Mouse (Mus musculus) embryonic facial prominence, embryonic 10.5 days (tissue): ENCODE measurements at regions not wholly inside any gene's neighbourhood (a gene's known extent, or its start where the extent isn't known, plus 50 kb on each side); places are given as distances from the start of the nearest gene placed in this dataset.

Experiments used
- DNase-seq: peaks from one replicate; pipeline ENCODE4 v3.0.0-alpha.2; 2017; ENCODE audit warnings: low spot score
- H3K27ac ChIP-seq: fragments of 300-500 bp; sonication (generic); replicated peaks from 2 replicates; pipeline ENCODE4 v1.5.1; 2016; ENCODE audit warnings: mild to moderate bottlenecking
- H3K27me3 ChIP-seq: fragments of 300-500 bp; sonication (generic); replicated peaks from 2 replicates; pipeline ENCODE4 v1.6.1; 2016; ENCODE audit warnings: low read depth, mild to moderate bottlenecking; ENCODE audit not compliant: poor library complexity, severe bottlenecking
- H3K36me3 ChIP-seq: fragments of 300-500 bp; sonication (generic); replicated peaks from 2 replicates; pipeline ENCODE4 v1.6.1; 2016; ENCODE audit warnings: mild to moderate bottlenecking, moderate library complexity
- H3K4me1 ChIP-seq: fragments of 300-500 bp; sonication (generic); 2 replicates; pipeline ENCODE4 v1.6.1; 2016
- H3K4me3 ChIP-seq: fragments of 300-500 bp; sonication (generic); 2 replicates; pipeline ENCODE4 v1.5.1; 2016; ENCODE audit warnings: mild to moderate bottlenecking, moderate library complexity
- H3K9me3 ChIP-seq: fragments of 300-500 bp; sonication (generic); 2 replicates; pipeline ENCODE4 v1.6.1; 2016; ENCODE audit warnings: mild to moderate bottlenecking
- WGBS: fragments of 180-500 bp; shearing (Covaris S2); methylation state at CpG from one replicate; pipeline ENCODE4 v1.1.7; 2016; 5-methylcytosine and 5-hydroxymethylcytosine counted together

GRCm38 (mm10) chr2:50653121-50653615, 356.6 kb upstream of the Mmadhc start:
- Histone ChIP-seq H3K4me3 (no peak overlapping the region), H3K27me3 (no peaks in the 10 kb centered on the region), H3K4me1 (no peaks in the 10 kb centered on the region), H3K9me3 (no peaks in the 10 kb centered on the region), H3K36me3 (no peaks in the 10 kb centered on the region), H3K27ac (no peak overlapping the region)
- DNase-seq: no peak
- WGBS: 87% methylated on average over 3 of the region's 3 CpGs

- Histone ChIP-seq H3K4me1 (no peaks in the 10 kb centered on the region), H3K4me3 (no peak overlapping the region), H3K36me3 (no peaks in the 10 kb centered on the region), H3K27ac (no peak overlapping the region), H3K9me3 (no peaks in the 10 kb centered on the region), H3K27me3 (no peaks in the 10 kb centered on the region)
- DNase-seq: no peak
- 80% methylated on average over 3 of the region's 3 CpGs for WGBS
These were observed 353.1 kb upstream of the Mmadhc start for GRCm38 (mm10) chr2:50649656-50650055.

- DNase-seq: no peak
- H3K27ac ChIP-seq: no peak overlapping the region
- no peak overlapping the region for H3K4me3 ChIP-seq
- 69% methylated on average over 5 of the region's 5 CpGs for WGBS
- H3K4me1 ChIP-seq: no peaks in the 10 kb centered on the region
- H3K36me3 ChIP-seq: no peaks in the 10 kb centered on the region
- no peaks in the 10 kb centered on the region for H3K9me3 ChIP-seq
- no peaks in the 10 kb centered on the region for H3K27me3 ChIP-seq
These were observed 346.6 kb upstream of the Mmadhc start for GRCm38 (mm10) chr2:50643219-50643618.

GRCm38 (mm10) chr2:50642198-50642597, 345.6 kb upstream of the Mmadhc start:
- no peaks in the 10 kb centered on the region for H3K9me3 ChIP-seq
- no peak for DNase-seq
- no peak overlapping the region for H3K4me3 ChIP-seq
- H3K27me3 ChIP-seq: no peaks in the 10 kb centered on the region
- no peaks in the 10 kb centered on the region for H3K4me1 ChIP-seq
- H3K27ac ChIP-seq: no peak overlapping the region
- 61% methylated on average over 2 of the region's 2 CpGs for WGBS
- H3K36me3 ChIP-seq: no peaks in the 10 kb centered on the region

GRCm38 (mm10) chr2:50635896-50636295, 339.3 kb upstream of the Mmadhc start:
- Histone ChIP-seq H3K4me3 (no peak overlapping the region), H3K36me3 (no peaks in the 10 kb centered on the region), H3K4me1 (no peaks in the 10 kb centered on the region), H3K9me3 (no peaks in the 10 kb centered on the region), H3K27me3 (no peaks in the 10 kb centered on the region), H3K27ac (no peak overlapping the region)
- WGBS: 72% methylated on average over 2 of the region's 2 CpGs
- no peak for DNase-seq

GRCm38 (mm10) chr2:50631786-50632185, 335.2 kb upstream of the Mmadhc start:
- no peak for DNase-seq
- Histone ChIP-seq H3K36me3 (no peaks in the 10 kb centered on the region), H3K4me1 (no peaks in the 10 kb centered on the region), H3K9me3 (no peaks in the 10 kb centered on the region), H3K27ac (no peak overlapping the region), H3K27me3 (no peaks in the 10 kb centered on the region), H3K4me3 (no peak overlapping the region)

GRCm38 (mm10) chr2:50627501-50627900, 330.9 kb upstream of the Mmadhc start:
- Histone ChIP-seq H3K4me1 (no peaks in the 10 kb centered on the region), H3K9me3 (no peaks in the 10 kb centered on the region), H3K27me3 (no peaks in the 10 kb centered on the region), H3K27ac (no peak overlapping the region), H3K4me3 (no peak overlapping the region), H3K36me3 (no peaks in the 10 kb centered on the region)
- no peak for DNase-seq
- WGBS: 83% methylated on average over 2 of the region's 2 CpGs

GRCm38 (mm10) chr2:50625233-50625749, 328.7 kb upstream of the Mmadhc start:
- Histone ChIP-seq H3K4me1 (no peaks in the 10 kb centered on the region), H3K36me3 (no peaks in the 10 kb centered on the region), H3K27me3 (no peaks in the 10 kb centered on the region), H3K4me3 (no peak overlapping the region), H3K9me3 (no peaks in the 10 kb centered on the region), H3K27ac (no peak overlapping the region)
- no peak for DNase-seq
- WGBS: 88% methylated on average over 5 of the region's 5 CpGs

GRCm38 (mm10) chr2:50609086-50609485, 312.5 kb upstream of the Mmadhc start:
- Histone ChIP-seq H3K27me3 (no peaks in the 10 kb centered on the region), H3K27ac (no peak overlapping the region), H3K4me3 (no peak overlapping the region), H3K4me1 (no peaks in the 10 kb centered on the region), H3K36me3 (no peaks in the 10 kb centered on the region), H3K9me3 (no peaks in the 10 kb centered on the region)
- whole genome bisulfite sequencing: 55% methylated on average over 1 of the region's 1 CpGs
- DNase-seq: no peak

GRCm38 (mm10) chr2:50589195-50589594, 292.6 kb upstream of the Mmadhc start:
- WGBS: 75% methylated on average over 6 of the region's 6 CpGs
- H3K27ac ChIP-seq: no peak overlapping the region
- no peak overlapping the region for H3K4me3 ChIP-seq
- no peaks in the 10 kb centered on the region for H3K27me3 ChIP-seq
- no peaks in the 10 kb centered on the region for H3K36me3 ChIP-seq
- DNase-seq: no peak
- peaks cover 19% of the 10 kb centered on the region for H3K4me1 ChIP-seq
- no peaks in the 10 kb centered on the region for H3K9me3 ChIP-seq

GRCm38 (mm10) chr2:50588652-50589051, 292.1 kb upstream of the Mmadhc start:
- H3K9me3 ChIP-seq: no peaks in the 10 kb centered on the region
- H3K36me3 ChIP-seq: no peaks in the 10 kb centered on the region
- no peaks in the 10 kb centered on the region for H3K27me3 ChIP-seq
- H3K4me3 ChIP-seq: no peak overlapping the region
- 78% methylated on average over 6 of the region's 6 CpGs for WGBS
- peaks cover 19% of the 10 kb centered on the region for H3K4me1 ChIP-seq
- no peak overlapping the region for H3K27ac ChIP-seq
- no peak for DNase-seq

- H3K27me3 ChIP-seq: no peaks in the 10 kb centered on the region
- H3K4me1 ChIP-seq: peaks cover 19% of the 10 kb centered on the region
- H3K9me3 ChIP-seq: no peaks in the 10 kb centered on the region
- no peaks in the 10 kb centered on the region for H3K36me3 ChIP-seq
- peak; percentile 27 for DNase-seq
- no peak overlapping the region for H3K4me3 ChIP-seq
- 42% methylated on average over 6 of the region's 6 CpGs for WGBS
- no peak overlapping the region for H3K27ac ChIP-seq
These were observed 289.9 kb upstream of the Mmadhc start for GRCm38 (mm10) chr2:50586321-50587050.

- 84% methylated on average over 2 of the region's 2 CpGs for WGBS
- Histone ChIP-seq H3K4me1 (no peaks in the 10 kb centered on the region), H3K4me3 (no peak overlapping the region), H3K36me3 (no peaks in the 10 kb centered on the region), H3K27ac (no peak overlapping the region), H3K9me3 (no peaks in the 10 kb centered on the region), H3K27me3 (no peaks in the 10 kb centered on the region)
- no peak for DNase-seq
These were observed 283.0 kb upstream of the Mmadhc start for GRCm38 (mm10) chr2:50579620-50580019.
